Mouse (Mus musculus): ENCODE measurements around the gene Brd7. TPM values are rescaled to one million over a fixed set of nuclear protein-coding genes. Genes with fewer than 3 reads are reported as not detected.

Gene Brd7
- polyA plus RNA-seq, 1 experiment = 13.0 TPM

- no peaks in the 10 kb centered on the region for H3K36me3 ChIP-seq (ENCODE audit: control insufficient read depth, insufficient read depth, low read length)
- no peak for DNase-seq (ENCODE audit: low read depth in 1 of 2, low spot score in 2 of 2)
- H3K4me3 ChIP-seq (ENCODE audit: extremely low read depth, insufficient read depth, insufficient read length) = no peak overlapping the region
- H3K27me3 ChIP-seq (ENCODE audit: control insufficient read depth, insufficient read depth, low read length) = no peaks in the 10 kb centered on the region
- no peak overlapping the region for H3K27ac ChIP-seq (ENCODE audit: insufficient read depth, low read length)
- TF ChIP-seq POLR2A (IDR thresholded peaks at IDR 0.05; ENCODE audit: low read depth, low read length) (no peak), CTCF (IDR thresholded peaks at IDR 0.05; ENCODE audit: extremely low read depth, insufficient read depth, insufficient read length, insufficient replicate concordance) (no peak)
- H3K4me1 ChIP-seq (ENCODE audit: control insufficient read depth, insufficient read depth, insufficient read length) = peaks cover 41% of the 10 kb centered on the region; the same call in 1 of the 2 replicates
- 77% methylated on average over 14 of the region's 14 CpGs for WGBS
Observed at GRCm38 (mm10) chr8:88286421-88286960, 75.5 kb downstream of the Brd7 start.

- Histone ChIP-seq H3K27me3 (ENCODE audit: control insufficient read depth, insufficient read depth, low read length) (no peaks in the 10 kb centered on the region), H3K36me3 (ENCODE audit: control insufficient read depth, insufficient read depth, low read length) (no peaks in the 10 kb centered on the region), H3K27ac (ENCODE audit: insufficient read depth, low read length) (no peak overlapping the region), H3K4me3 (ENCODE audit: extremely low read depth, insufficient read depth, insufficient read length) (no peak overlapping the region), H3K4me1 (ENCODE audit: control insufficient read depth, insufficient read depth, insufficient read length) (peaks cover 34% of the 10 kb centered on the region; the same call in 1 of the 2 replicates)
- WGBS = 78% methylated on average over 8 of the region's 8 CpGs
- peak in 1 of 2 experiments; percentile 53 for DNase-seq (ENCODE audit: low read depth in 1 of 2, low spot score in 2 of 2)
- TF ChIP-seq CTCF (IDR thresholded peaks at IDR 0.05; ENCODE audit: extremely low read depth, insufficient read depth, insufficient read length, insufficient replicate concordance) = peak; percentile 24; the same call in 1 of the 2 replicates
- TF ChIP-seq POLR2A (IDR thresholded peaks at IDR 0.05; ENCODE audit: low read depth, low read length) = no peak
Observed at GRCm38 (mm10) chr8:88285469-88286356, 76.3 kb downstream of the Brd7 start.

GRCm38 (mm10) chr8:88284738-88285137, 77.3 kb downstream of the Brd7 start:
- DNase-seq (ENCODE audit: low read depth in 1 of 2, low spot score in 2 of 2) = no peak
- H3K27ac ChIP-seq (ENCODE audit: insufficient read depth, low read length) = no peak overlapping the region
- TF ChIP-seq CTCF (IDR thresholded peaks at IDR 0.05; ENCODE audit: extremely low read depth, insufficient read depth, insufficient read length, insufficient replicate concordance) = no peak
- TF ChIP-seq POLR2A (IDR thresholded peaks at IDR 0.05; ENCODE audit: low read depth, low read length) = no peak
- peaks cover 31% of the 10 kb centered on the region; the same call in 1 of the 2 replicates for H3K4me1 ChIP-seq (ENCODE audit: control insufficient read depth, insufficient read depth, insufficient read length)
- H3K4me3 ChIP-seq (ENCODE audit: extremely low read depth, insufficient read depth, insufficient read length) = no peak overlapping the region
- 57% methylated on average over 7 of the region's 7 CpGs for WGBS
- H3K36me3 ChIP-seq (ENCODE audit: control insufficient read depth, insufficient read depth, low read length) = no peaks in the 10 kb centered on the region
- H3K27me3 ChIP-seq (ENCODE audit: control insufficient read depth, insufficient read depth, low read length) = no peaks in the 10 kb centered on the region

- WGBS = 81% methylated on average over 13 of the region's 13 CpGs
- peaks cover 31% of the 10 kb centered on the region; the same call in 1 of the 2 replicates for H3K4me1 ChIP-seq (ENCODE audit: control insufficient read depth, insufficient read depth, insufficient read length)
- no peak overlapping the region for H3K27ac ChIP-seq (ENCODE audit: insufficient read depth, low read length)
- TF ChIP-seq CTCF (IDR thresholded peaks at IDR 0.05; ENCODE audit: extremely low read depth, insufficient read depth, insufficient read length, insufficient replicate concordance) (no peak), POLR2A (IDR thresholded peaks at IDR 0.05; ENCODE audit: low read depth, low read length) (no peak)
- H3K27me3 ChIP-seq (ENCODE audit: control insufficient read depth, insufficient read depth, low read length) = no peaks in the 10 kb centered on the region
- H3K4me3 ChIP-seq (ENCODE audit: extremely low read depth, insufficient read depth, insufficient read length) = no peak overlapping the region
- H3K36me3 ChIP-seq (ENCODE audit: control insufficient read depth, insufficient read depth, low read length) = no peaks in the 10 kb centered on the region
- DNase-seq (ENCODE audit: low read depth in 1 of 2, low spot score in 2 of 2) = no peak
Observed at GRCm38 (mm10) chr8:88283243-88284115, 78.5 kb downstream of the Brd7 start.

- H3K27ac ChIP-seq (ENCODE audit: insufficient read depth, low read length) = peak overlapping the region; percentile 74
- H3K27me3 ChIP-seq (ENCODE audit: control insufficient read depth, insufficient read depth, low read length) = no peaks in the 10 kb centered on the region
- WGBS = 16% methylated on average over 8 of the region's 8 CpGs
- peak in 1 of 2 experiments; percentile 67 for DNase-seq (ENCODE audit: low read depth in 1 of 2, low spot score in 2 of 2)
- TF ChIP-seq POLR2A (IDR thresholded peaks at IDR 0.05; ENCODE audit: low read depth, low read length) (no peak), CTCF (IDR thresholded peaks at IDR 0.05; ENCODE audit: extremely low read depth, insufficient read depth, insufficient read length, insufficient replicate concordance) (no peak)
- H3K4me3 ChIP-seq (ENCODE audit: extremely low read depth, insufficient read depth, insufficient read length) = no peak overlapping the region
- H3K36me3 ChIP-seq (ENCODE audit: control insufficient read depth, insufficient read depth, low read length) = no peaks in the 10 kb centered on the region
- H3K4me1 ChIP-seq (ENCODE audit: control insufficient read depth, insufficient read depth, insufficient read length) = peaks cover 23% of the 10 kb centered on the region; the same call in 1 of the 2 replicates
Observed at GRCm38 (mm10) chr8:88282684-88283083, 79.3 kb downstream of the Brd7 start.

Other genes with a start within 250 kb of the Brd7 start
- 6.0 and 7.3 TPM in 2 replicates for gene Cnep1r1, start 243.4 kb downstream of the Brd7 start, polyA plus RNA-seq (2012; rRNA removed)
- 8.9 and 9.5 TPM in 2 replicates for gene Heatr3, start 224.3 kb downstream of the Brd7 start, polyA plus RNA-seq (2012; rRNA removed)
- 15.3 and 18.1 TPM in 2 replicates for gene Tent4b, start 163.0 kb downstream of the Brd7 start, polyA plus RNA-seq (2012; rRNA removed)
- gene Adcy7, start 89.8 kb downstream of the Brd7 start, polyA plus RNA-seq (2012; rRNA removed) = 76.9 and 98.6 TPM in 2 replicates
- gene Nkd1, start 159.2 kb upstream of the Brd7 start, polyA plus RNA-seq (2012; rRNA removed) = 9.3 and 13.4 TPM in 2 replicates

All from spleen, adult 2 months (tissue).